Mouse (Mus musculus): Measurements from ENCODE around the gene Hdac5. TPM values are rescaled to one million over a fixed set of nuclear protein-coding genes. Genes with fewer than 3 reads are reported as not detected.
"Not testable (repeated sequence)": the region's sequence is repeated elsewhere in the genome, so short reads cannot be mapped to it uniquely, and the experiment has no call there.

Gene Hdac5
- polyA plus RNA-seq, 1 experiment: 153 TPM

GRCm38 (mm10) chr11:102167539-102167938, 62.4 kb downstream of the Hdac5 start:
- DNase-seq (ENCODE audit: low read depth): no peak
- TF ChIP-seq CTCF (IDR thresholded peaks at IDR 0.05; ENCODE audit: borderline replicate concordance, extremely low read depth, insufficient read depth, insufficient read length): no peak
- no peak for TF ChIP-seq POLR2A (IDR thresholded peaks at IDR 0.05; ENCODE audit: borderline replicate concordance, extremely low read depth, insufficient read depth, insufficient read length, poor library complexity, severe bottlenecking)

DNA sequence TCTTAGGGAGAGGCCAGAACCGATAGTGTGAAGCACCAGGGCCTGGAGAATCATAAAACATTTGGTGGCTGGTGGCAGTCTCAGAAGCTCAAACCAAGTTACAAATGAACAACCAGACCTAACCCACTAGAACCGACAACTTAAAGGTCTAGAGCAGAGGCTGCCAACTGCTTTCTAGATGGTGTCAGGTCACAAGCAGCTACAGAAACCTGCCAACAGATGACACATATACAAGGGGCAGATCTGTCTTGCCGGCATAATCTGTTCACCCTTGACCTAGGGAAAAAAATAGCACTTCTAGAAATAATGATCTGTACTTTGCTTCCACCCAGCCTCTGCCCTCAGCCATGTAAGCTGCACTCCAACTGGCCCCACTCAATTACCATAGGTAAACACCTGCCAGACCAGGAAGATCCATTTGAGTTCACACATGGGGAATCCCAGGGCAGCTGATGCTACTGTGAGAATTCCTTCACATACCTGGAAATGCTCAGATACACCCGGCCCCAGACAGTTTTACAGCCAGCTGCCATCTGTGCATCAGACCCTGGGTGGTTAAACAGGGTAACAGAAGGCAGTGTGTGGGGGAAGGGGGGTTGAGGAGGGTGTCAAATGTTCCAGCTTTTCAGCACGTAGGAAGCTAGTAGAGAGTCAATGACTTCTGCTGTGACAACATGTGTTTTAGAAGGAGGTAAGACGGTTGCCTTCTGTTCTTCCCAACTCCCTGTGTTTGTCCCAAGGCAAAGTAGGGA, 63.8 kb downstream of the Hdac5 start:
- peak; percentile 55 for DNase-seq (ENCODE audit: low read depth)
- TF ChIP-seq CTCF (IDR thresholded peaks at IDR 0.05; ENCODE audit: borderline replicate concordance, extremely low read depth, insufficient read depth, insufficient read length): no peak
- TF ChIP-seq POLR2A (IDR thresholded peaks at IDR 0.05; ENCODE audit: borderline replicate concordance, extremely low read depth, insufficient read depth, insufficient read length, poor library complexity, severe bottlenecking): no peak

DNA sequence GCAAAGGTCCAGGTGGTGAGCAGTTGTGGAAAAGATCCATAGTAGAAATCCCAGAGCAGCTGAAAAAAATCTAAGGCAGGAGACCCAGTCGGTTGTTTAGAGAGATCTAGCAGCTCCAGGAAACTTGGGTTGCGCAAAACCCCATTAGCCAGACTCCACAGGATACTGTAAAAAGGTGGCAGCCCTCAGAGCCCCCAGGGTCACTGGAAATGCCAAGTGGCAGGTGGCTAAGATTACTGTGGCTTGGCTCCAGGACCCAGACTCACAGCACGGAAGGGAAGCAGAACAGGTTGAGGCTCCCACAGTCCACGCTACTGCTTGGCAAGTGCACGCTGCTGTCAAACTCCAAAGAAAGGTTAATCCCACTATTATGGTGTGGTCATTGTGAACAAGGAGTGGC, 70.2 kb downstream of the Hdac5 start:
- DNase-seq (ENCODE audit: low read depth): no peak
- TF ChIP-seq CTCF (IDR thresholded peaks at IDR 0.05; ENCODE audit: borderline replicate concordance, extremely low read depth, insufficient read depth, insufficient read length): no peak
- no peak for TF ChIP-seq POLR2A (IDR thresholded peaks at IDR 0.05; ENCODE audit: borderline replicate concordance, extremely low read depth, insufficient read depth, insufficient read length, poor library complexity, severe bottlenecking)

GRCm38 (mm10) chr11:102158024-102158423, 71.9 kb downstream of the Hdac5 start:
- not testable (repeated sequence) for DNase-seq (ENCODE audit: low read depth)

DNA sequence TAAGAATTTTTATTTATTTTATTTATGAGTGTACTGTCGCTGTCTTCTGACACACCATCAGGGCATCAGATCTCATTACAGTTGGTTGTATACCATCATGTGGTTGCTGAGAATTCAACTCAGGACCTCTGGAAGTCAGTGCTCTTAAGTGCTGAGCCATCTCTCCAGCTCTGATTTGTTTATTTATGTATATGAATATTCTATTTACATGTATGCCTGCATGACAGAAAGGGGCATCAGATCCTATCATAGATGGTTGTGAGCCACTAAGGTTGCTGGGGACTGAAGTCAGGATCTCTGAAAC, 73.2 kb downstream of the Hdac5 start:
- TF ChIP-seq POLR2A (IDR thresholded peaks at IDR 0.05; ENCODE audit: borderline replicate concordance, extremely low read depth, insufficient read depth, insufficient read length, poor library complexity, severe bottlenecking): no peak
- no peak for TF ChIP-seq CTCF (IDR thresholded peaks at IDR 0.05; ENCODE audit: borderline replicate concordance, extremely low read depth, insufficient read depth, insufficient read length)
- DNase-seq (ENCODE audit: low read depth): no peak

- peak; percentile 98 for DNase-seq (ENCODE audit: low read depth)
- TF ChIP-seq POLR2A (IDR thresholded peaks at IDR 0.05; ENCODE audit: borderline replicate concordance, extremely low read depth, insufficient read depth, insufficient read length, poor library complexity, severe bottlenecking) (peak; percentile 18; the same call in 1 of the 2 replicates), CTCF (IDR thresholded peaks at IDR 0.05; ENCODE audit: borderline replicate concordance, extremely low read depth, insufficient read depth, insufficient read length) (peak; percentile 28; the same call in 1 of the 2 replicates)
Measured at GRCm38 (mm10) chr11:102156039-102156785, 73.8 kb downstream of the Hdac5 start, which contains the start of gene Tmem101. Gene Tmem101 (minus strand): TSS chr11:102156404.

DNA sequence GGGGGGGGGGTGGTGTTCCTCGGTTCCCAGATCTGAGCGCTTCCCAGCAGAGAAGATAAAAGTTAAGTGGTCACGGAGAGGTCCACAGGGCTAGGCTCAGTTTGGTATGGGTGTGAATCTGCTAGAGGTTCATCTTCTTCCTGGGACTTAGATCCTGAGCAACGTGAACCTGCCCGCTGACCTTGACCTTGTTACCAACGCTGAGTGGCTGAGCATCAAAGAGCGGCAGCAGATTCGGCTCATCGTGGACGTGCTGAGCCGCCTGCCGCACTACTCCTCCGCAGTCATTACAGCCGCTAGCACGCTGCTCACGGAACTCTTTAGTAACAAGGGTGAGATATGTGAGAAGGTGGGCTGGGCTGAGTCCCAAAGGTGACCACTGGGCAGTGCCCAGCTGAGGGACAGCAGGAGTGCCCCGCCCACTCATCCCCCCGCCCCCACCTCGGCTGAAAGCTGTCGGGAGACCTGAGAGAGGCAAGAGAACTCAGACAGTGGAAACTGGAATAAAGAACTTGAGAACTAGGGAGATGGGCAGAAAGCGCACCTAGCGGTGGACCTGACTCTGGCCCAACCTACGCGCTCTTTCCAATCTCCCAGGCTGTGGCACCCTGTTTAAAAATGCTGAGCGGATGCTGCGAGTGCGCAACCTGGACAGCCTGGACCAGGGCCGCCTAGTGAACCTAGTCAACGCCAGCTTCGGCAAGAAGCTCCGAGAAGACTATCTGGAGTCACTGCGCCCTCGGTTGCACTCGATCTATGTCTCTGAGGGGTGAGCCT, 82.6 kb downstream of the Hdac5 start:
- TF ChIP-seq CTCF (IDR thresholded peaks at IDR 0.05; ENCODE audit: borderline replicate concordance, extremely low read depth, insufficient read depth, insufficient read length) (peak; percentile 7; the same call in 1 of the 2 replicates), POLR2A (IDR thresholded peaks at IDR 0.05; ENCODE audit: borderline replicate concordance, extremely low read depth, insufficient read depth, insufficient read length, poor library complexity, severe bottlenecking) (no peak)
- DNase-seq (ENCODE audit: low read depth): no peak

DNA sequence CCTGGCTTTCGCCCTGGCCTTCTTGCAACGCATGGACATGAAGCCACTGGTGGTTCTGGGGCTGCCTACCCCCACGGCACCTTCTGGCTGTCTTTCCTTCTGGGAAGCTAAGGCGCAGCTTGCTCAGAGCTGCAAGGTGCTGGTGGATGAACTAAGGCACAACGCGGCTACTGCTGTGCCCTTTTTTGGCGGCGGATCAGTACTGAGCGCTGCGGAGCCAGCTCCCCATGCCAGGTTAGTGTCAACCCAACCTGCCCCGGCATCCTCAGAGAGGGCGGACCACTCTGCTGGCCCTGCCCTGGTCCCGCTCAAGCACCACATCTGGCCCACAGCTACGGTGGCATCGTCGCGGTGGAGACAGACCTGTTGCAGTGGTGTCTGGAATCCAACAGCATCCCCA, 83.4 kb downstream of the Hdac5 start:
- DNase-seq (ENCODE audit: low read depth): no peak
- TF ChIP-seq CTCF (IDR thresholded peaks at IDR 0.05; ENCODE audit: borderline replicate concordance, extremely low read depth, insufficient read depth, insufficient read length): no peak
- no peak for TF ChIP-seq POLR2A (IDR thresholded peaks at IDR 0.05; ENCODE audit: borderline replicate concordance, extremely low read depth, insufficient read depth, insufficient read length, poor library complexity, severe bottlenecking)

DNA sequence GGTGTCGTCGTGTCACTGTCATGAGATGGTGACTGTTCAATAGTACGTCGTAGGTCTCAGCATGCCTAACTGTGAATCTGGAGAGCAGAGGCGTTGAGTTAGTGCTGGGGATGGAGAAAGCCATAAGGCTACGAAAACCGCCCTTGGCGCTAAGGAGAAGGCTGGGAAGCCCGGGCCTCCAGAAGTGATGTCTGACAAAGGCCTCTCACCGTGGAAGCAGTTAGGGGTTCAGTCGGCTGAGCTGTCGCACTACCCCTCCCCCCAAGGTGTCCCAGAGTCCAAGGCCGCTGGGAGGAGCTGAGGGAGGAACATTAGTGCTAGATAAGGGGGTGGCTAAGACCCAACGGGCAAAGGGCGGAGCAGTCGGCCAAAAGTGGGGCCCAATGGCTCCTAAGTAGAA, 84.0 kb downstream of the Hdac5 start:
- TF ChIP-seq CTCF (IDR thresholded peaks at IDR 0.05; ENCODE audit: borderline replicate concordance, extremely low read depth, insufficient read depth, insufficient read length) (no peak), POLR2A (IDR thresholded peaks at IDR 0.05; ENCODE audit: borderline replicate concordance, extremely low read depth, insufficient read depth, insufficient read length, poor library complexity, severe bottlenecking) (no peak)
- DNase-seq (ENCODE audit: low read depth): no peak

- TF ChIP-seq POLR2A (IDR thresholded peaks at IDR 0.05; ENCODE audit: borderline replicate concordance, extremely low read depth, insufficient read depth, insufficient read length, poor library complexity, severe bottlenecking) (no peak), CTCF (IDR thresholded peaks at IDR 0.05; ENCODE audit: borderline replicate concordance, extremely low read depth, insufficient read depth, insufficient read length) (no peak)
Measured at GRCm38 (mm10) chr11:102145471-102146001, 84.4 kb downstream of the Hdac5 start, which contains the start of gene Nags. Gene Nags (plus strand): TSS chr11:102145513.

DNA sequence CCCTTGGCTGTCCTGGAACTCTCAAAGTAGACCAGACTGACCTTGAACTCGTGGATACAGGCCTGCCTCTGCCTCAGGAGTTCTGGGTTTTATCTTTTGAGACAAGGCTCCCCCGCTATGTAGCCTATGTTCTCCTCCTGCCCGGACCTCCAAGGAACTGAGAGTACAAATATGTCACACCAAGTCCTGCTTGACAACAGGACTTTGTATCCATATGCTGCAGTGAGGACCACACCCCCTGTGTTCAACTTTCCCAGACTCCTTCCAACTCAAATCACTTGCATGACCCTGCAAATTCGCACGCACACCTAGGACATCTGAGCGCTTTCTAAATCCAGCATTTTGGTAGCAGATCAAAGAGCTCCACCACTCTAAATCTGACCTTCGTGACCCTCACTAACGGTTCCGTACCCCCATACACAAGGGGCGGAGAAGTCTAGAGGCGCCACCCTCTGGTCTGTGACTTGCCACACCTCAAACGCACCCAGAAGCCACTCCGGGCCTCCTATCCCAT, 85.0 kb downstream of the Hdac5 start:
- no peak for DNase-seq (ENCODE audit: low read depth)
- TF ChIP-seq POLR2A (IDR thresholded peaks at IDR 0.05; ENCODE audit: borderline replicate concordance, extremely low read depth, insufficient read depth, insufficient read length, poor library complexity, severe bottlenecking) (no peak), CTCF (IDR thresholded peaks at IDR 0.05; ENCODE audit: borderline replicate concordance, extremely low read depth, insufficient read depth, insufficient read length) (no peak)

More at GRCm38 (mm10) chr11:102145471-102146001, 84.4 kb downstream of the Hdac5 start, which contains the start of gene Nags:
- DNase-seq (ENCODE audit: low read depth): no peak

Other genes starting within 250 kb of the Hdac5 start
- not detected in 2 replicates for gene Cfap97d1, start 245.9 kb downstream of the Hdac5 start, polyA plus RNA-seq (2012; rRNA removed)
- 9.7 and 15.4 TPM in 2 replicates for gene Dusp3, start 243.2 kb downstream of the Hdac5 start, polyA plus RNA-seq (2012; rRNA removed)
- gene Mpp3, start 201.7 kb downstream of the Hdac5 start, polyA plus RNA-seq (2012; rRNA removed): 50.9 and 55.3 TPM in 2 replicates
- 0.11 and 0.15 TPM in 2 replicates for gene Cd300lg, start 188.7 kb downstream of the Hdac5 start, polyA plus RNA-seq (2012; rRNA removed)
- gene Mpp2, start 141.7 kb downstream of the Hdac5 start, polyA plus RNA-seq (2012; rRNA removed): 49.9 and 51.5 TPM in 2 replicates
- gene Ppy, start 128.8 kb downstream of the Hdac5 start, polyA plus RNA-seq (2012; rRNA removed): not detected in 2 replicates
- gene Pyy, start 122.3 kb downstream of the Hdac5 start, polyA plus RNA-seq (2012; rRNA removed): 1.8 and 4.0 TPM in 2 replicates
- gene Nags, start 84.7 kb downstream of the Hdac5 start, polyA plus RNA-seq (2012; rRNA removed): 0.04 and 0.05 TPM in 2 replicates
- 36.3 and 38.6 TPM in 2 replicates for gene Tmem101, start 73.8 kb downstream of the Hdac5 start, polyA plus RNA-seq (2012; rRNA removed)
- gene Lsm12, start 44.9 kb downstream of the Hdac5 start, polyA plus RNA-seq (2012; rRNA removed): 36.5 and 47.6 TPM in 2 replicates
- 56.9 and 67.0 TPM in 2 replicates for gene G6pc3, start 40.5 kb downstream of the Hdac5 start, polyA plus RNA-seq (2012; rRNA removed)
- gene BC030867, start 18.7 kb upstream of the Hdac5 start, polyA plus RNA-seq (2012; rRNA removed): 5.0 and 8.2 TPM in 2 replicates
- gene Asb16, start 38.6 kb upstream of the Hdac5 start, polyA plus RNA-seq (2012; rRNA removed): 0.25 and 0.56 TPM in 2 replicates
- 74.7 and 88.3 TPM in 2 replicates for gene Tmub2, start 54.8 kb upstream of the Hdac5 start, polyA plus RNA-seq (2012; rRNA removed)
- gene Atxn7l3, start 66.5 kb upstream of the Hdac5 start, polyA plus RNA-seq (2012; rRNA removed): 116 and 130 TPM in 2 replicates
- 57.7 and 80.5 TPM in 2 replicates for gene Ubtf, start 89.6 kb upstream of the Hdac5 start, polyA plus RNA-seq (2012; rRNA removed)
- gene Slc4a1, start 136.0 kb upstream of the Hdac5 start, polyA plus RNA-seq (2012; rRNA removed): 1.3 and 2.6 TPM in 2 replicates
- 292 and 306 TPM in 2 replicates for gene Rundc3a, start 163.2 kb upstream of the Hdac5 start, polyA plus RNA-seq (2012; rRNA removed)
- 122 and 129 TPM in 2 replicates for gene Slc25a39, start 177.8 kb upstream of the Hdac5 start, polyA plus RNA-seq (2012; rRNA removed)
- gene Grn, start 200.1 kb upstream of the Hdac5 start, polyA plus RNA-seq (2012; rRNA removed): 33.2 and 53.0 TPM in 2 replicates
- gene Fam171a2, start 217.5 kb upstream of the Hdac5 start, polyA plus RNA-seq (2012; rRNA removed): 221 and 276 TPM in 2 replicates
- gene Itga2b, start 240.0 kb upstream of the Hdac5 start, polyA plus RNA-seq (2012; rRNA removed): 4.8 and 5.3 TPM in 2 replicates